Mouse (Mus musculus) adrenal gland, adult 18-20 months (tissue): ENCODE results near the gene Gm21985. TPM values are rescaled to one million over a fixed set of nuclear protein-coding genes. Genes with fewer than 3 reads are reported as not detected.

ENCODE experiments used
- DNase-seq, 2 experiments: peaks; one replicate each; pipeline ENCODE4 v3.0.0; 2021 to 2022; ENCODE audit warnings: low spot score in 2 of 2
- total RNA-seq, 2 experiments: library from RNA; stranded (reverse); gene quantifications; 1 replicate in 1 of 2; 2 replicates in 1 of 2; pipeline ENCODE4 v1.2.3; 2021

Gm21985 gene
- total RNA-seq, 2 experiments from 2014 or later = 0.38 TPM; not detected in 1

DNA sequence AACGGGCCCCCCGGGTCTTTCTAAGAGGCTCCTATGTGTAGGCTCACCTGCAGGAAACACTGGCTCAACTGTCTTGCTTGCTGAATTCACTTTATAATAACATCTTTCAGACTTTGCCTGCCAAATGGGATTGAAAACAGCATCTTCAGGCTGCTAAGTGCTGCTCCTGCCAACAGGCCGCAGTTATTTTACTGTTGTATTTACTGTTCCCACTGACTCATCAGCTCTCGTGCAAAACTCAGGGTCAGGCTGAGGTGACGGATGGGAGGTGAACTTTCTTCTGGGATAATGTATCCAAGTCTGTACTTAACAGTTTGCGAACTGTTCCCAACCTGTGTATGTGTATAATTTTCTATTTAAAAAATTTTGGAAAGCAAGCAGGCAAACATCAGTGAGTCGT is 52.8 kb downstream of the Gm21985 start:
- DNase-seq = no peak

DNA sequence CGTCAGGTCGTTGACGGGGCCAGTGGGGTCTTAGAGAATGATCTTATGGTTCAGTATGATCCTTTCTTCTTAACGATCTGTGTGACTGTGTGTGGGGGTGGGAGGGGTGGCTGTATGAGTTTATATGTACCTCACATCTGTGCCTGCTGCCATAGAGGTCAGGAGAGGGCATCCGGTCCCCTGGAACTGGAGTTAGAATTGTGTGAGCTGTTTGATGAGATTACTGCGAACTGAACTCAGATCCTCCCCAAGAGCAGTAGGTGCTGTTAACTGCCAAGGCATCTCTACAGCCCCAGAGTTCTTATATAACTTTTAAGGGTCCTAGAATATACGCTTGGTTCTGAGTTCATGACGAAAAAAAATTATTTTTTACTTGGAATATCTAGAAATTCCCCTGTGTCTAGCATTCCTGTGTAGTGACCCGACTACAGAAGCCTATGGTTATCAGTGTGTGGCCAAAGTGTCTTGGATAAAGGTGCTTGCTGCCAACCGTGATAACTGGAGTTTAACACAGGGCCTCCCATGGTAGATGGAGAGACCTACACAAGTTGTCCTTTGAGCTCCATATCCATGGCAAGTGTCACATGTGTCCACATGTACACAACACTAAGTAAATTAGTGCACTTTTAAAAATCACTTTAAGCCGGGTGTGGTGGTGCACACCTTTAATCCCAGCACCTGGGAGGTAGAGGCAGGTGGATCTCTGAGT is 62.1 kb downstream of the Gm21985 start:
- no peak for DNase-seq

DNA sequence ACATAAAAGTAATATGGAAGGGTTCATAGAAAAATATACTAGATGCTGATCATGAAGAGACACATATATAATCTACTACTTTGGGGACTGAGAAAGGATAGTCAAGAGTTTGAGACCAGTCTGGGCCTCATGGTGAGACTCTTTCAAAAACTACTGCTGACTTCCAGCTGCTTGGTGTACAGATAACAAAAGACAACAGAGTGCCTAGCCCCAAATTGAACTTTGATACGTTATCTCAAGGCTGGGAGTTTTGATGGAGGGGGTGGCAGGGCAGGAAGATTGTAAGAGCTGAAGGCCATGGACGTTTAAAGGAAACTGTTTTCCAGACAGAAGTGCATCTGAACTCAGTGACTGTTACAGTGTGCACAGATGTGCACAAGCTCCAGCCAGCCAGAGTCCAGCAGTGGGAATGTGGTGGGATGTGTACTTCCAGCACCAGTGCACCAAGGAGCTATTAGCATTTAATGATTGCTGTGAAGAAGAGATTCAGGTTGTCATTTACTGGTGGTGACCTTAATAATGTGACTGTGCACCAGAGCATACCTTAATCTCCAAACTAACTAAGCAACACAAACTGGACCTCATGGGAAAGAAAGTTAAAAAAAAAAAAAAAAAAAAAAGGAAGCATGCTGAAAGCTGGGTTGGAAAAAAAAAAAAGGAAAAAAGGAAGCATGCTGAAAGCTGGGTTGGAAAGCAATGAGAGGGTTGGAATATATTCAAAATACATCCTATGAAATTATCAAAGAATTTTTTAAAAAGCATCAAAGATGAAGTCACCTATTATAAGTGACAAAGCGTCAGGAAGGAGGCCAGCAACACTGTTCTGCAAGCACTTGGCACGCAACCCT is 66.2 kb downstream of the Gm21985 start:
- DNase-seq = no peak

DNA sequence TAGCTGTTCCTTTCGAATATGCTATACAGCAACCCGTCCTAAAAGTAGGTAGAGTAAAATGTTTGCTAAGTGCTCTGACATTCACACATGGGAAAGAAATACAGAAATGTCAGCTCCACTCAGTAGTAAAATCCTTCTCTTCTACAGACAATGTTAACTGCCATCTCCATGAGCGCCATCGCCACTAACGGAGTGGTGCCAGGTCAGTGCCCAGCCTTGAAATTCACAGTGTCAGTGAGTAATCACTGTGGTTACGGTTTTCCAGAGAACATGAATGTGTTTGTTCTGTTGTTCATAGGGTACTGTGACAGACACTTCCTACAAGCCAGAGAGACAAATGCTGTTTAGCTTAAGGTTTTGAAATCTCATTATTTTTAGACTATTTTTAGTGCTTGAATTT is 71.1 kb downstream of the Gm21985 start:
- DNase-seq = no peak

DNA sequence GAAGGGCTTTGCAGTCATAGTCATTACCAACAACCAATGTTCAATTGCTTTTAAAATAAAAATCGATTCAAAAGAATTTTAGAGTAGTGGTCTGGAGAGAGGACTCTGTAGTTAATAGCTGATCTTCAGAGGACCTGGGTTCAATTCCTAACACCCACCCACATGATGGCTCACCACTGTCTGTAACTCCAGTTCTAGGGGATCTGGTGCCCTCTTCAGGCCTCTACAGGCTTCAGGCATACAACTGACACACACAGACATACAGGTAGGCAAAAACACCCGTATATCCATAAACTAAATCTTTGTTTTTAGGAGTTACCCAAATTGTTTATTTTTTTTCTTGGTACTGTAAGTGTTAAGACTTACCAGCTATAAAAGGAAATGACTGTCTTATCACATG is 73.6 kb downstream of the Gm21985 start:
- DNase-seq = no peak

DNA sequence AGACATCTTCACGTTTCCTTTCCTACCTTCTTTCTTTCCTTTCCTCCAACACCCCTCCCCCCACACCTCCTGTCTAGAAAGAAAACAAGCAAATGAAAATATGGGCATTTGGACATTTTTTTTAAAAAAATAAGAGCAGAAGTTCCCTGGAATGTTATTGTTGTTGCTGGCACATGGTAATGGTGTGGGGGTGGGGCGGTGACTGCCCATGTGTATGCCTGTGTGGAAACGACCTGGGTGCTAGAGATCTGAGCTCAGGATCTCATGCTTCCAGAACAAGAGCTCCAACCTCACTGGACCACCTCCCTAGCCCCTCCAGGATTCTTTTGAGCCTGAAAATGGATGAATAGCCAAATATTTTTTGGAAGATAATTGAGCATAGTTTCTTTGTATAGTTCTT is 75.0 kb downstream of the Gm21985 start:
- no peak for DNase-seq

DNA sequence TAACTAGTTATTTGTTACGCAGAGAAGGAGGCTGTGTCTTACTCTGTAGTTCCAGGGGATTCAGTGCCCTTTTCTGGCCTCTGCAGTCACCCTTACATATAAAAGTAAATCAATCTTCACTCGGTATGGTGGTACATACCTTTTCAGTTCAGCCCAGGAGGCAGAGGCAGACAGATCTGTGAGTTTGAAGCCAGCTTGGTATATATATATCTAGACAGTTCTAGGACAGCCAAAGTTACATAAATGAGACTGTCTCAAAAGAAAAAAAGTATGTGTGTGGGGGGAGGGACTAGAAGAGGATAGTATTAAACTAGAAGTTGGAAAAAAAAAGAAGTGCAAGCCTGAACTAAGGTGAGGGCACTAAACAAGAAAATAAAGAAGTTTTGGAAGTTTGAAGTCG is 82.1 kb downstream of the Gm21985 start:
- no peak for DNase-seq

DNA sequence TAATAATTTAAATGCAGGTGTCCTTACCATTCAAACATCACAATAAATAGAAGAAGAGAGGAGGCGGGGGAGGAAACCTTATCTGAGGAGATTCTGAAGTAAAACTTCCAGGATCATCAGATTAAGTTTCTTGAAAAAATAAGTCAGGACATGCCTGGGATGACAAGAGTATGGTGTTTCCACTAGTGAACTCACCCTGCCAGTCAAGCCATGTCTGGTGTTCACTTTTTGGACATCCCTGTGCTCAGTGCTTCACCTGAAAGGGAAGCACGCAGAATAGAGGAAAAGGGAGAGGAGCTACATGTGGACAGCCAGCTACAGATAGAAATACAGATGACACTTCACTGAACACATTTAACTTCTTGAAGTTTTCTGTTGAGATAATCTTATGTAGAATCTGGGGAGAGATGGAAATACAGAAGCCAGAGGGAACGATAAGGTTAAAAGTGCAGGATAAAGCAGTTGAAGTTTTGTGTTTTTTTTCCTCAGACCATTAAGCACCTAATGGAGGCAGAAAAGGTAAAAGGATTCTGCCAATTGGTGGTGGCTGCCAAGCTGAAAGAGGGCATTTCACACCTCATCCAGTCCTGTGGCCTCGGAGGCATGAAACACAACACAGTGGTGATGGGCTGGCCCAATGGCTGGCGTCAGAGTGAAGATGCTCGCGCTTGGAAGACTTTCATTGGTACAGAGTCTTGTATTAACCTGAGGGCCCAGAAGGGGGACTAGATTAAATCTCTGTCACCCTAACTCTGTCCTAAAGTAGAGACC is 87.8 kb downstream of the Gm21985 start:
- DNase-seq = no peak

DNA sequence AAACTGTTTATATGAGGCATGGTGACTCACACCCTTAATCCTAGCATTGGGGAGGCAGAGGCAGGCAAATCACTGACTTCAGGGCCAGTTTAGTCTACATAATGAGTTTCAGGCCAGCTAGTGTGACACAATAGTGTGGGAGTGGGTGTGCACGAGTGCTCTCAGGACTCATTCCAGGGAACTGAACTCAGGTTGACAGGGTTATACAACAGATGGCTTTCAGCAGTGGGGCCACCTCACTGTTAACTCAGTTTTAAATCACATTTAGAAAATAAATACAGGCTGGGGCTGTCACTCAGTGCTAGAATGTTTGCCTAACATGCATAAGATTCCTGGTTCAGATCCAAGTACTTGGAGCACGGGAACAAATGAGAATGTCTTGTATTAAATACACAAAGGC is 93.5 kb downstream of the Gm21985 start:
- no peak for DNase-seq

DNA sequence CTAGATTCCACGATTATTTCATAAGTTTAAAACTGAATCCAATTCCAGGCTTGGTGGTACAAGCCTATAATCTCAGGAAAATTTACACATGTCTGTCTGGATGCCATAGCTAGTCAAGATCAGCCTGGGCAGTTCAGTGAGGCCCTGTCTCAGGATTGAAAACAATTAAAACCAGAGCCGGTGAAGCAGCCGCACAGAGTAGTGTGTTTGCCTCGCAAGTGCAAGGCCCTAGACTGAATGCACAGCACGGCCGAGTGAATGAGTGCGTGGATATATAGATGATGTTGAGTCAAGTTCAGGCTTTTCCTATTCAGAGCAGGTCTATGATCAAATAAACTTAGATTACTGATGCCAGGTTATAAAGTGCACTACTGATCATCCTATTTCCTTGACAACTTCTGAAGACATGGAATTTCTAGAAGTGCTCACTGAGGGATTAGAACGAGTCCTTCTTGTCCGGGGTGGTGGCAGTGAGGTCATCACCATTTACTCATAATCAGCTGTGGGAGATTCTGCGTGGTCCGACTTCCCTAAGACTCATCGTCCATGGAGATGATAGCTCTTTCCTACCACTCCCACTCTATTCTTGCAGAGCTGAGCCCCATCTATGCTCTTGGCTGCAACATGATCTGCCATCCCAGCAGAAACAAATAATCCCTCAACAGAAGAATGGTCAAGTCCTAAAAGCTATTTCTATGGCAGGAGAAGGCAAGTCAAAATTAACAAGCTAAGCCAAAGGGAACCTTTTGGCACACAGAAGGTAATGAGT is 94.1 kb downstream of the Gm21985 start:
- no peak for DNase-seq

DNA sequence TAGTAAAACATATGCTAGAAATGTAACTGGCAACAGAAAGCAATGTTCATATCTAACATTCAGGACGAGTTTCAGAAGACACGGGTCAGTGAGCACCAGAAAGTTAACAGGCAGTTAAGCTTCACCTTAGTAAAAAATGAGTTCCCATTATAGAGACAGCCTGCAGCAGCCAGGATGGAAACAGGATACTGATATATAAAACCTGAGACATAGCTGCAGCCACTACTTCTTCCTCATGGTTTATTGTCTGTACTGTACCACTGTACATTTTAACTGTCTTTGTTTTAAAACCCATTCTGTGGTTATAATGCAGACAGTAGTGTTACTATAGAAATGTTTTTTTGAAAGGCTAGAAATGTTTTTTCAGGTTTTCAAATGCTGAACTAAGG is 94.7 kb downstream of the Gm21985 start:
- no peak for DNase-seq

DNA sequence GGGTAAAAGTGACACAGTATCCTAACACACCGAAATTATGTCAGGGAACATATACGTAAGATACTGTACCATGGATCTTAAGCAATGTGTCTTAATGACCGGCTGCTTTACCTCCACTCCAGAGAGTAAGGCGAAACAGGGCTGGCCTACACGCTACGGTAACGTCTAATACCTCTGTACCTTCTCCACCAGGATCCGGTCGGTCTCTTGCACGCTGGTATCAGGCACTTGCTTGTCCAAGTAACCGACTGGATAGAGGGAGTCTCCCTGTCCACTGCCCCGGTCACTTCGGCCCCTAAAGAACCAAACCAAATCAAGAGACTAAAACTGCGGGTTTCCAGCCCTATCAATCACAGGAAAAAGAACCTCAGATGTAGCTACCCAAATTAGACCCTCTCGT is 101.1 kb downstream of the Gm21985 start:
- DNase-seq = no peak

DNA sequence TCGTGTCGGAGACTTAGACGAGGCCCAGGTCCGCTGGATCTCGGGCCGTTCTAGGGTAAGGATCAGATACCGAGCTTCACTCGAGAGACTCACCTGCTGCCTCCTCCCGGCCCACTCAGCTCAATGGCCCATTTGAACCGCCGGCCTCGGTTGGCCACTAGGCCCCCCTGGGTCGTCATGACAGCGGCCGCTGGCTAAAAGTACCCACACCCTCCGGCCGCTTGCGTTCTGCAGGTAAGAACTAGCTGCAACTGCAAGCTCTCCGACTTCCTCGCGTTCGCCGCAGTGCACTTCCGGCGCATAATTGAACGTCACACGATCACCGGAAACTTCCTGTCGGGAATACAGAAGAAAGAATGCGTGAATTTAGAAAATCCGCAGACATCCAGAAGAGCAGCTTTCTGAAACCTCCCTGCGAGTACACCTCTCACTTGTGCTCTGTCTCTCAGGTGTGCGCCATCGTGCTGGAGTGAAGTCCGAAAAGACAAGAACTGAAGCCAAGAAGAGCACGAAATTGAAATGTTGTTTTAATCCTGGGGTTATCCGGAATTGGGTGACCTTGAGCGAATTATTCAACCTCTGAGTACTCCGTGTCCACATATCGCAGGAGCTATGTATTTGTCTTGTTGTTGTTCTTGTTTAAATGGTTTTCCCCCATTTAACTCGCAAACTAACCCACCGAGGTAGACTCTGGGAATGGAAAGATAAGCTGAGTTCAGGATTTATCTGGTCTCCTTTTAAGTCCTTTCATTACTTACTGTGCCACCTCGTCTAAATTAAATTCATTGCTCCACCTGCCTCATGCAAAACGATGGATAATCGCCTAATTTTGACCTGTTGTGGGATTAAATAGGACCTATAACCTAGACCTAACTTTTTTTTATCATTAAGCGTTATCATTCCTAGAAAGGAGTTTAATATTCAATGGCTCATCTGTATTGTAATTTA is 101.9 kb downstream of the Gm21985 start, which contains the start of gene Emc4:
Gene Emc4, minus strand, starts transcription at position 302 of the 948 bp plus-strand sequence.
- peak; percentile 89 to 92 for DNase-seq

DNA sequence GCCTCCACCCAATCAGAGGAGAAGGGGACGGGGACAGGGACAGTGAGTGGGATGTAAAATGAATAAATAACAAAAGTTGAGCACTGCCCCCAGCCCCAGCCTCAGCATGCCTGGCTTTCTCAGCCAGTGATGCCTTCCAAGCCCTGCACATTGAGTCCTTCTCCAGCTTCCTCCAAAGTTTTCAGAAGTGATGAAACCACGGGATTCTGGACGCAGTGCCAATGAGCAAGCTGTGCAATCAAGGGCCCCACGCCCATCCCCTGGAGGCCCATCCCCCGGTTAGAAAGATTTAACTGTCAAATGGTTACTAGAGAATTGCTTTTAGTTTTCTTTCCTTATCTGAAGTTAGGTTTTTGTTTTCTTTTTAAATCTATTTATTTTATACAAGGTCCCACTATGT is 103.8 kb downstream of the Gm21985 start:
- DNase-seq = peak in 1 of 2 experiments; percentile 32

DNA sequence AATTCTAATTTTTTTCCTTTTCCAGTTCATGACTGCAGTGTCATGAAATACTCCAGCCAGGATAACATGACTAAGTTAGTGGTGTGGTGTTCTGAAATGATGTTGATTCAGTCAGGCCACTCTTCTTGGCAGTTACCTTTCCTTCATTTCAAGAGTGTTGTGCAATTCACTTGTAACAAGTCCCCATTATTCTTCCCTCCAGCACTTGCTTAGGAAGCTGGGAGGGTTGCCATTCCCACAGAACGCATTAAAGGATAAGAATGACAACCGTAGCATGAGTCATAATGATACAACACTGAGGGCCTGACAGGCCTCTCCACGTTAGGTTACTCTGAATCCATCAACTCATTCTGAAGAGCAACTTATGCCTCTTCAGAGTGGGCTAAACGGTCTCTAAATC is 107.0 kb downstream of the Gm21985 start:
- DNase-seq = no peak

DNA sequence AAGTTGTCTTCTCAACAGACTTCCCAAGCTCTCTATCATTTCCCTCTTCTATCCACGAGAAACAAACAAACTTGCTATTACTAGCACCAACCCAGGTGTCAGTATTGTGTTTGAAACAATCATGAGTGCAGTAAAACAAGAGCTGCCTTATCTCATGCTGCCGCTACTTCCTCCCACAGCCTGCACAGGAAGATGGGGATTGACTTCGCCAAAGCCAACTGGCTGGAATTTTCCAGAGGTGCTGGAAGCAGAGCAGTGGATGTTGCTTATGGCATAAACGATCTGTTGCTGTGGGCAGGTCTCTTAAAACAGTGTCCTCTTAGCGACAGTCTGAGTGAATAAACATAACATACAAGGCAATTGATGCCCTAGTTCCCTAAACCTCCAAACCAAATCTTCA is 108.5 kb downstream of the Gm21985 start:
- no peak for DNase-seq

DNA sequence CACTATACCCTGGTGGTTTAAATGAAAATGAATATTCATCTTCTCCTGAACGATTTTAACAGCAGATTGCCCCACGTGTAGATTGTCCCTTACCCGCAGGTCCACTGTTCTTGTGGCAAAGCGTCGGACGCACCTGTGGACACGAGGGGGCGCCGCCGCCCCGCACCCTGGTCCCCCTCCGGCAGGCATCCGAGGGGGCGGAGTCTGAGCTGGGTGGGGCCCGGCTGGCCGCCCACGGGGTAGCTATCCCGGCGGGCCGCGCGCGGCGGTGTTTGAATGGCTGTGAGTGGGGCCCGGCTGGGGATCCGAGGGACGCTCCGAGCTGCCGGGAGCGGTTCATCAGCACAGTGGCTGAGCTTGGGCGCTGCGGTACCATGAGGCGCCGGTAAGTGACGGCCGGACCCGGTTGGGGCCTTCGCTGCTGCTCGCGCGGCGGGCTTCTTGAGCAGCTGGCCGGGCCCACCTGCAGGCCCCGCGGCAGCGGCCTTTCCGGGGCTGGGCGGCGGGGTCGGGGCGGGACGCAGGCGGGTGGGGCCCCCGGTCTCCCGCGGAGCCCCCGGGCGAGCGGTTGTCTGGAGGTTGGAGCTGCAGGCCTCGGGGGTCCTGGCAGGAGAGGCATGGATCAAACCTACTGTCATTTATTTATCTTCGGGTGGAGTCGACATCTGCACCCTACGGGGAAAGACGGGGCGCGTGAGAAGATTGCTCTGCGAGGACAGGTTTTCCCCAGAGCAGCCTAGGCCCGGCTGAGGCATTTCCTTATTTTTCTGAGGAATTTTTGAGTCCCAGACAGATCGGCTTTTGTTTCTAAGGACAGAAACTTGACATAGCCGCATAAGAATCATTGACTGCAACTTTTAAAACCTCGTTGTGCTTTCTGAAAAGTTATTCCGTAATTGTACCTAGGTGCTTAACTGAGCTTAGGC is 113.1 kb downstream of the Gm21985 start, which contains the start of gene Katnbl1:
Gene Katnbl1, plus strand, starts transcription at position 239 of the 926 bp plus-strand sequence.
- DNase-seq = peak; percentile 96 to 97

DNA sequence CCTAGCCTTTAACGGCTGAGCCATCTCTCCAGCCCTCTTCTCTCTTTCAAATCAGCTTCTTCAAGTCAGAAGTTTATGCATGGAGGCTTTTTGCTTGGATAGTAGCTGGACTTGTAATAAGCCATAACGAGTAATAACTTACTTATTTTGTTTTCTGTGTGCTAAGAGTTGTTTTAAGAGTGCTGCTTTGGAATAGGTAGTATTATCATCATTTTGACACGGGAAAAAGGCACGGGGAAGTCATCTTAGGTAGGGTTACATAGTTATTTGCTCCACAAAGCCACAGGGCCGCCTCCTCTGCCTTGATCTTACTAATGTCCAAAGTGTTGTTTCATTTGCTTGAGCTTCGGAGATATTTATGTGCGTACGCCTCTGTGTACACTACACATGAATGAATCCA is 114.0 kb downstream of the Gm21985 start:
- DNase-seq = no peak

DNA sequence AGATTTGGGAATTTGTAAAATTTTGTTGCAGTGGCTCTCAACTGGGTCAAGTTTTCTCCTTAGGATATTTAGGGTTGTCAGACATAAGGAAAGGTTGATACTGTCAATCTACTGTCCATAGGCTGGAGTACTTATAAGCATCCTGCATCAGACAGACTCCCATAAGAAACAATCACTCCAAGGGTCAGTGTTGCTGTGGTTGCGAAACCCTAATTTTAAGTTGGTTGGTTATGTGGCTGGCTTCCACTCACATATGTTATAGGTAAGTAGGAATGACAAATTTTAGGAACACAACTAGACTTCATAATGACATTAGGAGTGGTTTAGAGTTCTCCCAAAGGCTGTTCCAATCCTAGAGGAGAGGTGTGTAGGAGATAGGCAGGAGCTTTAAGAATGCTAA is 115.1 kb downstream of the Gm21985 start:
- DNase-seq = no peak
